In the genomic region with DNA sequence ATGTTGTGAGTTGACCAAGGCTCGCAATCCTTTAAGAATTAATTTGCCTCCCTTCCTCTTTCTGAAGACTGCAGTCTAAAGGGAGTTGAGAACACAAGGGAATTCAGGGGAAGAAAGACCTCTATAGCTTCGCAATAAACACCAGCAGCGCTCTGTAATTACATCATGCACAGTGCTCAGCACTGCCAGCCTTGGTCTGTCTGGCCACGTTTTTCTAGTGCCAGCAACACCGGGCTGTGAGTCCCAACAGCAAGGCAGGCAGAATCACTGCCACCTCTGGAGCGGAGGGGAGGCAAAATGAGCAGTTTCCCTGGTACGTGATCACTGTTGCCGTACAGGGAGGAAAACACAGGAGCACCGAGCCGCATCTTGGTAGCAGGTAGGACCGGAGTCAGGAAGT, we compare ENCODE assay signal across 23 mouse cellular contexts.
DNase-seq lines count a peak whose midpoint lies in the region; ATAC-seq lines count a peak whose summit lies in the region.
"Had no signal": no experiment of that assay in that cellular context is flagged by ENCODE, and none has a peak within 500 bp of the region (broad histone marks: within the 10 kb centered on the region; RNA-seq: fewer than 3 reads in every experiment).

No protein-coding gene starts in this region.

- H3K4me2 ChIP-seq in heart, embryonic 11.5 days = no peak overlapping the region
- H3K4me2 ChIP-seq in kidney, embryonic 14.5 days (replicated peaks; ENCODE audit: low read depth, low read length) = no peak overlapping the region
- H3K4me2 ChIP-seq: forebrain, embryonic 13.5 days; hindbrain, embryonic 12.5 days; liver, embryonic 11.5 days had no signal

- no peak for DNase-seq in cerebellum, adult 9-10 months
- no peak for DNase-seq in heart, adult 8-10 months (ENCODE audit: low spot score)
- no peak for DNase-seq in kidney, adult 8-10 months
- peak; percentile 43 for DNase-seq in right cerebral cortex, postnatal 25 days
- DNase-seq in right cerebral cortex, adult 18-20 months = no peak
- DNase-seq: adrenal gland, adult 8-10 months; cerebellum, adult 11-12 months; kidney, adult 2 months; left cerebral cortex, postnatal 4 days; lung, adult 18-20 months; lung, postnatal 14 days; midbrain, embryonic 14.5 days; right cerebral cortex, postnatal 14 days; thymus, postnatal 36 days had no signal

- no peaks in the 10 kb centered on the region for H3K27me3 ChIP-seq in heart, embryonic 11.5 days (ENCODE audit: control insufficient read depth, insufficient read depth, low read length)
- H3K27me3 ChIP-seq in kidney, embryonic 14.5 days (ENCODE audit: control insufficient read depth, insufficient read depth, low read length) = no peaks in the 10 kb centered on the region
- H3K27me3 ChIP-seq: forebrain, embryonic 13.5 days; hindbrain, embryonic 12.5 days; megakaryocyte, embryonic 14.5 days; Patski had no signal

- peaks cover 30% of the 10 kb centered on the region for H3K4me1 ChIP-seq in heart, embryonic 11.5 days (ENCODE audit: control insufficient read depth, insufficient read depth, low read length)
- H3K4me1 ChIP-seq in kidney, embryonic 14.5 days (ENCODE audit: control insufficient read depth, insufficient read depth, low read length) = peaks cover 16% of the 10 kb centered on the region
- H3K4me1 ChIP-seq: forebrain, embryonic 13.5 days; hindbrain, embryonic 12.5 days had no signal

- H3K9ac ChIP-seq in heart, embryonic 11.5 days (ENCODE audit: low read depth, low read length) = no peak overlapping the region
- H3K9ac ChIP-seq in kidney, embryonic 14.5 days (ENCODE audit: low read depth, low read length) = no peak overlapping the region
- H3K9ac ChIP-seq: forebrain, embryonic 13.5 days; hindbrain, embryonic 12.5 days had no signal

- H3K9me3 ChIP-seq in heart, embryonic 11.5 days (replicated peaks; ENCODE audit: control insufficient read depth, low read length) = no peaks in the 10 kb centered on the region
- no peaks in the 10 kb centered on the region for H3K9me3 ChIP-seq in kidney, embryonic 14.5 days (ENCODE audit: control insufficient read depth, low read length)
- H3K9me3 ChIP-seq: forebrain, embryonic 13.5 days; hindbrain, embryonic 12.5 days had no signal

- H3K27ac ChIP-seq in heart, embryonic 11.5 days (ENCODE audit: low read depth, low read length) = peak overlapping the region; percentile 78
- H3K27ac ChIP-seq in kidney, embryonic 14.5 days (ENCODE audit: low read depth, low read length) = peak overlapping the region; percentile 63; the same call in 1 of the 2 replicates
- H3K27ac ChIP-seq: forebrain, embryonic 13.5 days; hindbrain, embryonic 12.5 days had no signal

- peak; percentile 18; the same call in 1 of the 2 replicates for ATAC-seq in cerebellum, adult (ENCODE audit: insufficient number of reproducible peaks, low FRiP score, low TSS enrichment)
- no peak for ATAC-seq in heart, embryonic 11.5 days (replicated peaks; ENCODE audit: insufficient number of reproducible peaks, low FRiP score, low TSS enrichment)
- no peak for ATAC-seq in kidney, embryonic 14.5 days (ENCODE audit: low FRiP score, low TSS enrichment)
- ATAC-seq: forebrain, embryonic 13.5 days; Patski had no signal

- no peak overlapping the region for H3K4me3 ChIP-seq in heart, embryonic 11.5 days (ENCODE audit: low read depth, low read length)
- H3K4me3 ChIP-seq in kidney, embryonic 14.5 days (ENCODE audit: low read length) = no peak overlapping the region
- H3K4me3 ChIP-seq: forebrain, embryonic 13.5 days; hindbrain, embryonic 12.5 days; megakaryocyte, embryonic 14.5 days; myocyte had no signal

- peaks cover 12% of the 10 kb centered on the region; the same call in 1 of the 2 replicates for H3K36me3 ChIP-seq in heart, embryonic 11.5 days (ENCODE audit: control insufficient read depth, insufficient read depth, low read length)
- H3K36me3 ChIP-seq in kidney, embryonic 14.5 days (ENCODE audit: control insufficient read depth, insufficient read depth, low read length) = peaks cover 60% of the 10 kb centered on the region

- WGBS in heart, embryonic 11.5 days (ENCODE audit: insufficient replicate concordance) = 68% methylated on average over 11 of the region's 11 CpGs
- 64% methylated on average over 11 of the region's 11 CpGs for WGBS in kidney, embryonic 14.5 days
